Mouse (Mus musculus) embryonic facial prominence, embryonic 11.5 days (tissue): ENCODE results near the gene Cysrt1. TPM values are rescaled to one million over a fixed set of nuclear protein-coding genes. Genes with fewer than 3 reads are reported as not detected.

ENCODE experiments used
- ATAC-seq: fragments of 200-750 bp; cut with Nextera tagmentation; replicated peaks from 2 replicates; pipeline ENCODE4 v1.8.0; 2017; ENCODE audit warnings: low read depth; ENCODE audit not compliant: insufficient number of reproducible peaks, low FRiP score, low TSS enrichment
- DNase-seq: peaks from one replicate; pipeline ENCODE4 v3.0.0-alpha.2; 2015; ENCODE audit warnings: low spot score
- H3K27ac ChIP-seq: fragments of 300-500 bp; sonication (generic); replicated peaks from 2 replicates; pipeline ENCODE4 v1.5.1; 2014; ENCODE audit warnings: mild to moderate bottlenecking, low read depth, low read length, control low read depth
- H3K27me3 ChIP-seq: fragments of 300-500 bp; sonication (generic); 2 replicates; pipeline ENCODE4 v1.6.1; 2014; ENCODE audit warnings: mild to moderate bottlenecking, low read length, moderate library complexity, mixed read lengths; ENCODE audit not compliant: control insufficient read depth, insufficient read depth
- H3K36me3 ChIP-seq: fragments of 300-500 bp; sonication (generic); replicated peaks from 2 replicates; pipeline ENCODE4 v1.6.1; 2014; ENCODE audit warnings: low read depth, mild to moderate bottlenecking, low read length, moderate library complexity, mixed read lengths; ENCODE audit not compliant: control insufficient read depth, insufficient read depth
- H3K4me1 ChIP-seq: fragments of 300-500 bp; sonication (generic); 2 replicates; pipeline ENCODE4 v1.6.1; 2014; ENCODE audit warnings: low read length, mixed read lengths; ENCODE audit not compliant: control insufficient read depth, insufficient read depth
- H3K4me2 ChIP-seq: fragments of 300-500 bp; sonication (generic); 2 replicates; pipeline ENCODE4 v1.6.1; 2014; ENCODE audit warnings: low read depth, mild to moderate bottlenecking, control low read depth, low read length, moderate library complexity
- H3K4me3 ChIP-seq: fragments of 300-500 bp; sonication (generic); 2 replicates; pipeline ENCODE4 v1.5.1; 2014; ENCODE audit warnings: low read depth, low read length, control low read depth
- H3K9ac ChIP-seq: fragments of 300-500 bp; sonication (generic); replicated peaks from 2 replicates; pipeline ENCODE4 v1.6.1; 2014; ENCODE audit warnings: mild to moderate bottlenecking, control low read depth, low read length
- H3K9me3 ChIP-seq: fragments of 300-500 bp; sonication (generic); replicated peaks from 2 replicates; pipeline ENCODE4 v1.6.1; 2016; ENCODE audit warnings: mild to moderate bottlenecking, low read length, inconsistent platforms, mixed read lengths; ENCODE audit not compliant: control insufficient read depth
- WGBS: fragments of 180-500 bp; shearing (Covaris S2); extraction: QIAGEN DNeasy Blood & Tissue Kit; methylation state at CpG from one replicate; pipeline ENCODE4 v1.1.7; 2014; 5-methylcytosine and 5-hydroxymethylcytosine counted together
- polyA plus RNA-seq: library from polyadenylated mRNA; unstranded; fragments of >200 nt; fragmentation: Nextera tagmentation; extraction: Ambion mirVana; gene quantifications from 2 replicates; pipeline ENCODE4 v1.2.1, GENCODE M21; 2014

The Cysrt1 gene
- polyA plus RNA-seq, 1 experiment from 2014 or later = not detected

DNA sequence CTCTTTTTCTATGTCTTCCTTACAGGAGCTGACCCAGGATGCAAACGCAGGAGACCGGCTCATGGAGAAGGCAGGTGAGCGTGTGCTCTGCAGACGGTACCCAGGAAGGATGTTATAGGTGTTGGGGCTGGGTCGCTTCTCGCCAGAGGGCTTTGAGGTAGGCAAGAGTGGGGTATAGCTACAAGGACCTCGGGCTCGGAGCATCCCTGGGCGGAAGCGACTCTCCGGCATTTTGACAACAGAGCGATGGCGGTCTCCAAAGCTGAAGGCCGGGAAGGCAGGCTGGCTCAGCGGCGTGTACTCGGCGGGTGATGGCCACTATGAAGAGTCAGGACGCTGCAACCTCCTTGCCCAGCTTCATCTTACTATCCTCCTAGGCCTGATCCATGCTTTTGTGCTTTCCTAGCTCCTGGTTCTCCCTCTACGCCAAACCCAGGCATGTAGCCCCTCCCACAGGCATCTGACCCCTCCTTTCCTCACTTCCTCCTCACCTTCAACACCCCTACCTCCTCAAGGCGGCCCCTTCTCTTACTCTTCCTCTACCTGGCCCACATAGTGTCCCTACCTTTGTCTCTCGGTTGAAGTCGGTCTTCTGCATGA lies 28.9 kb downstream of the Cysrt1 start:
- no peaks in the 10 kb centered on the region for H3K36me3 ChIP-seq
- peaks cover 8% of the 10 kb centered on the region for H3K4me1 ChIP-seq
- H3K27me3 ChIP-seq = no peaks in the 10 kb centered on the region
- DNase-seq (no peak), ATAC-seq (no peak)
- no peaks in the 10 kb centered on the region for H3K9me3 ChIP-seq
- no peak overlapping the region for H3K27ac ChIP-seq
- H3K4me2 ChIP-seq = no peak overlapping the region
- H3K9ac ChIP-seq = no peak overlapping the region
- no peak overlapping the region for H3K4me3 ChIP-seq
- 72% methylated on average over 23 of the region's 23 CpGs for WGBS

DNA sequence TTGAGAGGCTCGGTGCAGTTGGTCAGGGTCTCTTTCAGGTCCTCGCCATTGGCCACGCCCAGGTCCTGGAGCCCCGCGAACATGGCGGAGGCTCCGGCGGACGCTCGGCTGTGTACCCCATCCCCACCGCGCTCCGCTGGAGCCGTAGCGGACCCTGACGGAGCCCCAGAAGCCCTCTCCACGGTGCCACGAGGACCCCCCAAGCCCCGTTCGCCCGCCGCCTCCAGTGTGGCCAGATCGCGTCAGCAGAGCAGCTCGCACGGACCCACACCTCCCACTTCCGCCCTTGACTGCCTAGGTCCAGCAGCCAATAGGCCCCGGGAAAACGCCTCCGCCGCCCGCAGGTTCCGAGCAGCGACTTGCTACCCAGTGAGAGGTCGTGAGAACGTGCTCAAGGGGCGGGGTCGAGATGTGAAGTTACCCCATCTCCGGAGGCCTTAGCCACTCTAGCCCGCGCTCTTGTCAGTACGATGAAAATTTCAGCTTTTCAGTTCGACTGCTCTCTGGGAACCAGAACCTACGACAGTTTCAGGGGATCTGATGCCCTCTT lies 31.1 kb downstream of the Cysrt1 start, which contains the start of gene Nelfb:
Gene Nelfb, minus strand, starts transcription at position 369 of the 550 bp plus-strand sequence.
- H3K9me3 ChIP-seq = no peaks in the 10 kb centered on the region
- peak within 1 kb of the TSS; percentile 87 for H3K4me2 ChIP-seq
- no peaks in the 10 kb centered on the region for H3K36me3 ChIP-seq
- peak within 1 kb of the TSS; percentile 53 for H3K27ac ChIP-seq
- DNase-seq (peak; percentile 94), ATAC-seq (peak; percentile 89)
- H3K4me1 ChIP-seq = peaks cover 8% of the 10 kb centered on the region
- H3K4me3 ChIP-seq = peak within 1 kb of the TSS; percentile 82
- peak within 1 kb of the TSS; percentile 91 for H3K9ac ChIP-seq
- H3K27me3 ChIP-seq = no peaks in the 10 kb centered on the region
- WGBS = under 1% methylated on average over 44 of the region's 44 CpGs

DNA sequence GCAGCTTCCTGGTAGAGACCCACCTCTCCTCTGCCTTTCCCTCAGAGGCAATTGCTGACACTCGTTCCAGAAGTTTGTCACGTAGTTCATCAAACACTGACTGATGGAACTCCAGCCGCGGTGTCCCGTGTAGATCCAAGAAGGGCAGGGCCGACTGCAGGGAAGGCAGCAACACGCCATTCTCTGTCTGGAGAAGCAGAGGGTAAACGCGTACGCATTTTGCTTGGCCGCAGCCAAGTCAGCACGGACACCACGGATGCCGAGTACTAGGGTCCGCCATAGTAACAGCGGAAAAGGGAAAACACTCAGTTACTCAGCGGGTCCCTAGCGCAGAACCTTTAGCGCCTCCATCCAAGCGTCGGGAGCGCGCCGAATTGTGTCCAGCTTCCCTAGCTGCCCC lies 31.6 kb downstream of the Cysrt1 start:
- Histone ChIP-seq H3K4me3 (peak overlapping the region; percentile 82), H3K9ac (peak overlapping the region; percentile 91), H3K36me3 (no peaks in the 10 kb centered on the region; the same call in 1 of the 2 replicates), H3K27me3 (no peaks in the 10 kb centered on the region), H3K4me1 (peaks cover 8% of the 10 kb centered on the region), H3K9me3 (no peaks in the 10 kb centered on the region), H3K27ac (peak overlapping the region; percentile 53), H3K4me2 (peak overlapping the region; percentile 87)
- WGBS = 1% methylated on average over 24 of the region's 24 CpGs
- ATAC-seq = 0 out of 2 replicates have a peak, but pooled peaks have one; percentile 10
- DNase-seq = no peak

DNA sequence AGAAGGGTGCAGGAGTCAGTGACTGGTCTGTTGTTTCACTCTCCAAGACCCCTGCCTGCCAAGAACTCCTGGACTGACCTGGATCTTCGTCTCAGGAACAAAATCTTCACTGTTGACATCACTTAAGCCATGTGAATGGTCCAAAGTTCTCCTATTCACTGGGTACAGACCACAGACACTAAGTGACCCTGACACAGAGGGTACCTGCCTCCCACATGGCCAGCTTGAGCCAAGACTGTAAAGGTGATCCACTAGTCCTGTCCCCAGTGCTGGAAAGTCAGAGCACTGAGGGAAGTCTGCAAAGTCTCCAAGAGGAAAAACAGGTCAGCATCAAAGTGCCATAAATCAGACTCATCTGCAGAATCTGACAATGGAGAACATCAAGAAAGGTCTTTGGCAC lies 34.7 kb downstream of the Cysrt1 start:
- H3K9ac ChIP-seq = no peak overlapping the region
- no peak overlapping the region for H3K27ac ChIP-seq
- no peaks in the 10 kb centered on the region for H3K9me3 ChIP-seq
- 92% methylated on average over 1 of the region's 1 CpGs for whole genome bisulfite sequencing
- H3K36me3 ChIP-seq = peaks cover 9% of the 10 kb centered on the region
- no peak overlapping the region for H3K4me2 ChIP-seq
- peaks cover 8% of the 10 kb centered on the region for H3K4me1 ChIP-seq
- H3K27me3 ChIP-seq = no peaks in the 10 kb centered on the region
- no peak for DNase-seq
- ATAC-seq = no peak
- H3K4me3 ChIP-seq = no peak overlapping the region

DNA sequence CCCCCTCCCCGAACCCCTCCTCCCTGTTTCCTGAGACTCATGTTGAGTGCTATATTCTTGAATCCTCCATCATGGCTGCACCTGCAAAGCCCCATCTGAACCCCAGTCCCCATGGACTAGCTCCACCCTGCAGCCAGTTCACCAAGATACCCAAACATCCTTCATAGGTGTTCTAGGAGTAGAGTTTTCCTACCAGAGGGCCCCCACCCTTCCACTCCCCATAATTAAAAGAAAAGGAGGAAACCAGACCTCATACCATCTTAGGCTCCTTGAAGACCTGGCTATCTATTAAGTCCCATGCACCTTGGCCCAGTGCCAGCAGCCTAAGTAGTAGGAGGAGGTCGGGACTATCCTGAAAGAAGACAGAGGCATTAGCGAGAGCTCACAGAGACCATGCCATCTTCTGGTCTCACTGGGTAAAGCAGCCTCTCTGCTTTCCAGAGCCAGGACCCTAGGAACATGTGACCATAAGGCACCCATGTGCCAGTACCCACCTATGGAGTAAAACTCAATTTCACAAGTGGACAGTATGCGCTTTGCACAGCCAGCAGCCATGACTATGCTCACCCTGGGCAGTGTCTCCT lies 38.5 kb downstream of the Cysrt1 start:
- WGBS = 69% methylated on average over 4 of the region's 4 CpGs
- H3K27me3 ChIP-seq = no peaks in the 10 kb centered on the region
- H3K9me3 ChIP-seq = no peaks in the 10 kb centered on the region
- no peaks in the 10 kb centered on the region for H3K4me1 ChIP-seq
- H3K27ac ChIP-seq = no peak overlapping the region
- no peak overlapping the region for H3K9ac ChIP-seq
- no peak overlapping the region for H3K4me2 ChIP-seq
- ATAC-seq (no peak), DNase-seq (no peak)
- peaks cover 14% of the 10 kb centered on the region for H3K36me3 ChIP-seq
- no peak overlapping the region for H3K4me3 ChIP-seq

DNA sequence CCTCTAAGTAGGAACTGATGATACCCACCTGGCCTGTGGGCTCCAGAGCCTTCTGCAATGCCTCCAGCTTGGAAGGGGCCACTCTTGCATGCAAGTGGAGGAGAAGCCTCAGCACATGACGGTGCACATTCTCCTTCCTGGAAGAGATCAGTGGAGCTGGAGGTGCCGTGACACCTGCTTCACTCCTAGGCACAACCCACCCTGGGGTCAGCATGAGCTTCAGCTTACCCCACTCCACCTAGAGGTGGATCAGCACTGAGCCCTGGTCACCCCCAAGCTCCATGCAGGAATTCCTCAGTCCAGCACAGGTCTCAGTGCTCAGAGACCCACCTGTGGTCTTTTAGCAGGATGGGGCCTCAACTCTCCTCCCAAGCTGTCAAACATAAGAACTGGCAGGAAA lies 41.6 kb downstream of the Cysrt1 start:
- H3K27me3 ChIP-seq = peaks cover 7% of the 10 kb centered on the region
- no peak overlapping the region for H3K4me3 ChIP-seq
- no peak overlapping the region for H3K27ac ChIP-seq
- no peaks in the 10 kb centered on the region for H3K4me1 ChIP-seq
- H3K4me2 ChIP-seq = no peak overlapping the region
- H3K9ac ChIP-seq = no peak overlapping the region
- H3K36me3 ChIP-seq = peaks cover 14% of the 10 kb centered on the region
- no peaks in the 10 kb centered on the region for H3K9me3 ChIP-seq
- ATAC-seq = no peak
- WGBS = 96% methylated on average over 2 of the region's 2 CpGs
- DNase-seq = no peak

DNA sequence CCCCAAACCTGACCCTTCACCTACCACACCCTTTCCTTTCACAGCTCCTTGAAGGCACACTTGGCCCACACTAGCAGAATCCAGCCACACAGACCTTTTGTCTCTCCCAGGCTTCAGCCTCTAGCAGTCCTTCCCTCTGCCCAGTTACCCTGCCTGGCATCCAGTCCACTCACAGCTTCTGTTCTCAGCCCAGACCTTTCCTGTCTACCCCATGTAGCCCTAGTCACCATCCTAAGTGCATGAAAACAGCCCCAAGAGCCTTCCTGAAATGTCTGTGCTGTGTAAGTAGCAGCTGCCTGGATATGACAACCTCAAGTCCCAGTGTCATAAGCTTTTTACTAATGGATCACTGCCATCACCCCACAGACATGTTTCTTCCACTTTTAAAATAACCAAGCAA lies 44.3 kb downstream of the Cysrt1 start:
- ATAC-seq (no peak), DNase-seq (no peak)
- H3K4me1 ChIP-seq = no peaks in the 10 kb centered on the region; the same call in none of the 2 replicates
- peaks cover 7% of the 10 kb centered on the region for H3K36me3 ChIP-seq
- H3K27ac ChIP-seq = no peak overlapping the region
- H3K27me3 ChIP-seq = peaks cover 18% of the 10 kb centered on the region
- no peak overlapping the region for H3K9ac ChIP-seq
- no peak overlapping the region for H3K4me2 ChIP-seq
- no peaks in the 10 kb centered on the region for H3K9me3 ChIP-seq
- no peak overlapping the region for H3K4me3 ChIP-seq

DNA sequence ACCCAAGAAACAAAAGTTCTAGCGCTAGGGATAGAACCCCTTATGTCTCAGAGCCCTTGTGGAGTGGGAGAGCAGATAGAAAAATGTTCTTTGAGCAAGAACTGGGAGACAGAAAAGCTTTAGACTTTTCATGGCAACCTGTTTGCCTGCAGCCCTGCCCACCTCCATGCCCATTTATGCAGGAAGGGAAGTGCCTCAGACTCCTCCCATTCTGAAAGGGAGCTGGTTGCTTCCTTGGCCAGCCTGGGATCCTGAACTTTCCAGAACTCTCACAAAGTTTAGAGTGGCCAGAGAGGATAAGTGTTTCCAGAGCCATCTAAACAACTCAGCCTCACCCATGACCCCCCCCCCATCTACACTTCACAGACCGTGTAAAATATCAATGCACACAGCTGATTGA lies 45.1 kb downstream of the Cysrt1 start:
- no peaks in the 10 kb centered on the region; the same call in none of the 2 replicates for H3K4me1 ChIP-seq
- H3K4me2 ChIP-seq = no peak overlapping the region
- 20% methylated on average over 2 of the region's 2 CpGs for WGBS
- no peaks in the 10 kb centered on the region for H3K9me3 ChIP-seq
- DNase-seq (no peak), ATAC-seq (no peak)
- H3K27ac ChIP-seq = no peak overlapping the region
- H3K36me3 ChIP-seq = peaks cover 4% of the 10 kb centered on the region
- H3K4me3 ChIP-seq = no peak overlapping the region
- H3K27me3 ChIP-seq = peaks cover 18% of the 10 kb centered on the region
- H3K9ac ChIP-seq = no peak overlapping the region
